Mouse (Mus musculus) lung, embryonic 16.5 days (tissue): Measurements from ENCODE around the gene Fam43b. TPM values are rescaled to one million over a fixed set of nuclear protein-coding genes. Genes with fewer than 3 reads are reported as not detected.

ENCODE experiments used
- ATAC-seq: fragments of 200-750 bp; cut with Nextera tagmentation; 2 replicates; pipeline ENCODE4 v1.8.0; 2017; ENCODE audit warnings: low read depth, mild to moderate bottlenecking, moderate library complexity
- H3K27ac ChIP-seq: fragments of 300-500 bp; sonication (generic); 2 replicates; pipeline ENCODE4 v1.5.1; 2014; ENCODE audit warnings: mild to moderate bottlenecking, control low read depth, low read length
- H3K27me3 ChIP-seq: fragments of 300-500 bp; sonication (generic); 2 replicates; pipeline ENCODE4 v1.6.1; 2014; ENCODE audit warnings: low read depth, low read length, mixed read lengths; ENCODE audit not compliant: control insufficient read depth, insufficient read depth
- H3K36me3 ChIP-seq: fragments of 300-500 bp; sonication (generic); 2 replicates; pipeline ENCODE4 v1.6.1; 2014; ENCODE audit warnings: low read length; ENCODE audit not compliant: control insufficient read depth, insufficient read depth
- H3K4me1 ChIP-seq: fragments of 300-500 bp; sonication (generic); replicated peaks from 2 replicates; pipeline ENCODE4 v1.6.1; 2014; ENCODE audit warnings: low read length, mixed read lengths; ENCODE audit not compliant: control insufficient read depth, insufficient read depth
- H3K4me2 ChIP-seq: fragments of 300-500 bp; sonication (generic); 2 replicates; pipeline ENCODE4 v1.6.1; 2014; ENCODE audit warnings: low read depth, low read length, control low read depth
- H3K4me3 ChIP-seq: fragments of 300-500 bp; sonication (generic); 2 replicates; pipeline ENCODE4 v1.5.1; 2014; ENCODE audit warnings: mild to moderate bottlenecking, low read length, control low read depth
- H3K9ac ChIP-seq: fragments of 300-500 bp; sonication (generic); 2 replicates; pipeline ENCODE4 v1.6.1; 2014; ENCODE audit warnings: low read length, control low read depth
- H3K9me3 ChIP-seq: fragments of 300-500 bp; sonication (generic); 2 replicates; pipeline ENCODE4 v1.6.1; 2016; ENCODE audit warnings: low read length; ENCODE audit not compliant: control insufficient read depth
- WGBS: fragments of 180-500 bp; shearing (Covaris S2); extraction: QIAGEN DNeasy Blood & Tissue Kit; methylation state at CpG from one replicate; pipeline ENCODE4 v1.1.7; 2014; 5-methylcytosine and 5-hydroxymethylcytosine counted together
- polyA plus RNA-seq: library from polyadenylated mRNA; unstranded; fragments of >200 nt; fragmentation: Nextera tagmentation; extraction: Ambion mirVana; gene quantifications from 2 replicates; pipeline ENCODE4 v1.2.1, GENCODE M21; 2015

The Fam43b gene
- polyA plus RNA-seq, 1 experiment from 2014 or later = 0.09 TPM

DNA sequence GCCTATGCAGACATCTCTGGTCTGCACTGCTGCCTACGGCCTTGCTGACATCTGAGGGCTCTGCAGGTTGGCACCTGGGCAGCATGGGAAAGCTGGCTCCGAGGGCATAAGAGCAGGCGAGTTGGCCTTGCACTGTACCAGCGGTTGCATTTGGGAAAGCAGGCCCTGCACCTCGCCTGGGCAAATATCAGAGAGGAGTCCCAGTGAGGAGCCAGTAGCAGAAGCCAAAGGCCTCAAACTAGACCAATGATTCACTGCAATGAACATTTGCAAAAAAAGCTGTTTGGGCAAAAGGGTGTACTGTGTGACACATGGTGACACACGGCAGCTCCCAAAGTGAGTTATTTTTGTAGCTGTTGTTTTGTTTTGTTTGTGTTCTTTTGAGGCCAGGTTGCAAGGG, 28.7 kb upstream of the Fam43b start:
- H3K36me3 ChIP-seq = no peaks in the 10 kb centered on the region
- no peaks in the 10 kb centered on the region for H3K27me3 ChIP-seq
- H3K4me1 ChIP-seq = no peaks in the 10 kb centered on the region
- no peak overlapping the region for H3K4me2 ChIP-seq
- H3K9me3 ChIP-seq = no peaks in the 10 kb centered on the region
- no peak overlapping the region for H3K9ac ChIP-seq
- H3K4me3 ChIP-seq = no peak overlapping the region
- WGBS = 81% methylated on average over 6 of the region's 6 CpGs
- no peak overlapping the region for H3K27ac ChIP-seq
- ATAC-seq = no peak

DNA sequence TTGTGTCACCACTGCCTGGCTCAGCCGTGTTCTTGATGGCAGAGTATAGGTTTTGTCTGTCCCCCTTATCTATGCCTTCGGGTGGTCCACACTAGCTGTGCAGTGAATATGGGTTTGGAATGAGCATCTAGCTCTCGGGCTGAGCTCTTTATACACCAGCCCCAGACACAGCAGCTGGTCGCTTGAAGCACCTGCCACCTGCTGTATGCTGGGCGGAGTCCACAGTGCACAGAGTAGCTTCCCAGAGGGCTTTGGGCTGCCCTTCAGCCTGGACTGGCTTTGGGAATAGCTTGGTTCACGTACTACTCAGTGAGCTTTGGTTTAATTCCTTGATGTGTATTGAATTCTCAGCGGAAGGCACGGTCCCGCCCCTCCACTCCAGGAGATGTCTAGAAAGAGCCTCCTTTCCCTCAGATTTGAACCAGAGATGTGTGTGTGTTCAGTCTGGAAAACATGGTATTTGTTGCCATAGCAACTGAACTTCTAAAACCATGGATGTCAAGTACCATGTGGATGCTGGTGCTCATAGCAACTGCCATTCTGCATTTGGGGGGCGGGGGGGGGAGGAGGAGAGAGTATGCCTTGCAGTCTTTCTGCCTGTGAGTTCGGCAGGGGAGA, 22.1 kb upstream of the Fam43b start:
- Histone ChIP-seq H3K27me3 (peaks cover 7% of the 10 kb centered on the region), H3K9ac (no peak overlapping the region), H3K9me3 (no peaks in the 10 kb centered on the region), H3K27ac (no peak overlapping the region), H3K4me3 (no peak overlapping the region), H3K4me2 (no peak overlapping the region), H3K36me3 (no peaks in the 10 kb centered on the region), H3K4me1 (0 out of 2 replicates have a peak, but pooled peaks cover 4% of the 10 kb centered on the region)
- ATAC-seq = no peak
- 39% methylated on average over 11 of the region's 11 CpGs for WGBS

DNA sequence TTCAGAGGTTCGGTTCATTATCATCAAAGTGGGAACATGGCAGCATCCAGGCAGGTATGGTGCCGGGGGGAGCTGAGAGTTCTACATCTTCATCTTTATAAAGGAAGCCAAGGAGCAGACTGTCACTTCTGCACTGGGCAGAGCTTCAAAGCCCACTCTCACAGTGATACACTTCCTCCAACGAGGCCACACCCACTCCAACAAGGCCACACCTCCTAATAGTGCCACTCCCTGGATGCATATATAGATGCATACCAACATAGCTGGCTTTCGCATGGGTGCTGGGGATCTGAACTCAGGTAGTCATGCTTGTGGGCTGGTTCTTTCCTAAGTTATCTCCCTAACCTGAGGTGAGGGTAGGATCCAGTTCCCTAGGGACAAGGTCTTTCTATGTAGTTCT, 21.6 kb upstream of the Fam43b start:
- no peak overlapping the region for H3K27ac ChIP-seq
- 71% methylated on average over 4 of the region's 4 CpGs for WGBS
- peaks cover 7% of the 10 kb centered on the region for H3K27me3 ChIP-seq
- ATAC-seq = no peak
- no peak overlapping the region for H3K4me2 ChIP-seq
- no peaks in the 10 kb centered on the region for H3K9me3 ChIP-seq
- H3K4me3 ChIP-seq = no peak overlapping the region
- H3K9ac ChIP-seq = no peak overlapping the region
- 0 out of 2 replicates have a peak, but pooled peaks cover 4% of the 10 kb centered on the region for H3K4me1 ChIP-seq
- no peaks in the 10 kb centered on the region for H3K36me3 ChIP-seq

DNA sequence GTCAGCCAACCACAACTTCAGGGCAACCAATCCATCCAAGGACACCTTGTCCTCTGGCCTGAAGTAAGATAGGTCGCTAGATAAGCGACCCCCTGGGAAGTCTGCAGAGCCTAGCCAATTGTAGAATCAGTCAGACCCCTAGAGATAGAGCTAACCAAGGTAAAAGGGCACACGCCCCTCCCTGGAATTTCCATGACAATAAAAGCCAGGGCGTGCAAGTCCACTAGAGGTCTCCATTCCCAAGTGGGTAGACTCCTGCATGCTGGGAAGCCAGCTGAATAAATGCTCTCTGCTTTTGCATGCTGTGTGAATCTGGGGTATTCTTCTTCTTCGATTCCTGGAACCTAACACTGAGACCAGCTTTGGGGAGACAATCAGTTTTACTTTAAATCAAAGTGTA, 20.1 kb upstream of the Fam43b start:
- no peak overlapping the region for H3K4me3 ChIP-seq
- ATAC-seq = no peak
- H3K27ac ChIP-seq = no peak overlapping the region
- H3K36me3 ChIP-seq = no peaks in the 10 kb centered on the region
- no peak overlapping the region for H3K4me2 ChIP-seq
- 0 out of 2 replicates have a peak, but pooled peaks cover 4% of the 10 kb centered on the region for H3K4me1 ChIP-seq
- no peak overlapping the region for H3K9ac ChIP-seq
- peaks cover 7% of the 10 kb centered on the region for H3K27me3 ChIP-seq
- 62% methylated on average over 5 of the region's 5 CpGs for WGBS
- no peaks in the 10 kb centered on the region for H3K9me3 ChIP-seq

DNA sequence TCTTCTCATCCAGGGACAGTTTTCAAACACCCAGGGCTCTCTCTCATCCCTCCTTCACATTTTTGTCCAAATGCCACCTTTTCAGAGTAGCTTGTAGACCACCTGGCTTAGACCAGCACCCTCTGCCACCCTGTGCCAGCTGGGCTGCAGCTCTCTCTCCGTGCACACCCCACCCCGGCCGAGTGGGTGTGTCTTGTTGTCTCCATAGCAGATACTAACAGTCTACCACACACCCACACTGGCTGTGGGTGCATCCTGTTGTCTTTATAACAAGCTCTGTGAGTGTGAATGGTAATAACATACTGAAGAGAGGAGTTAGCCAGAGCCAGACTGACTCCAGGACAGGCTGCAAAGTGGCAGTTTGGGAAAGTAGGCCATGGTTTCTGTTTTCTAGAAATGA, 19.7 kb upstream of the Fam43b start:
- H3K9ac ChIP-seq = no peak overlapping the region

DNA sequence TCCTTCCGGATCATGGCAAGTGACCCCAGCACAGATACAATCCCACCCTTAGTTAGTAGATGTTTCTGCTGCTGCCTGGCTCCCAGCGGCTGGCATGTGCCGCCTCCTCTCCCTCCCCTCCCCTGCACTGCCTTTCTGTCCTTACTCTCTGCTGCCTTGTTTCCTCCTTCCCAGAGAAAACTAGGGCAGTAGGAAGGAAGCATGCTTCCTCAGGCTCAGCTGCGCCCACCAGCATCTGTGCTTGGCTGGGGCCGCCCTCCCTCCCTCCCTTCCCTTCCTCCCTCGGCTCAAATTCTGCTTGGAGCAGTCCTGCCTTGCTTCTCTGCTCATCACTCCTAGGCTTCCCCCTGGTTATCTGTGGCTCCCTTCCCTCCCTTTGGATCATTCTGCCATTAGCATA, 18.4 kb upstream of the Fam43b start:
- Histone ChIP-seq H3K9me3 (no peaks in the 10 kb centered on the region), H3K4me2 (peak overlapping the region; percentile 11; the same call in 1 of the 2 replicates), H3K27ac (peak overlapping the region; percentile 64)

More for the DNA sequence above, 19.7 kb upstream of the Fam43b start:
- Histone ChIP-seq H3K9me3 (no peaks in the 10 kb centered on the region), H3K27ac (no peak overlapping the region), H3K27me3 (peaks cover 7% of the 10 kb centered on the region), H3K4me2 (no peak overlapping the region), H3K4me3 (no peak overlapping the region), H3K36me3 (no peaks in the 10 kb centered on the region), H3K4me1 (0 out of 2 replicates have a peak, but pooled peaks cover 4% of the 10 kb centered on the region)
- WGBS = 74% methylated on average over 3 of the region's 3 CpGs
- no peak for ATAC-seq

DNA sequence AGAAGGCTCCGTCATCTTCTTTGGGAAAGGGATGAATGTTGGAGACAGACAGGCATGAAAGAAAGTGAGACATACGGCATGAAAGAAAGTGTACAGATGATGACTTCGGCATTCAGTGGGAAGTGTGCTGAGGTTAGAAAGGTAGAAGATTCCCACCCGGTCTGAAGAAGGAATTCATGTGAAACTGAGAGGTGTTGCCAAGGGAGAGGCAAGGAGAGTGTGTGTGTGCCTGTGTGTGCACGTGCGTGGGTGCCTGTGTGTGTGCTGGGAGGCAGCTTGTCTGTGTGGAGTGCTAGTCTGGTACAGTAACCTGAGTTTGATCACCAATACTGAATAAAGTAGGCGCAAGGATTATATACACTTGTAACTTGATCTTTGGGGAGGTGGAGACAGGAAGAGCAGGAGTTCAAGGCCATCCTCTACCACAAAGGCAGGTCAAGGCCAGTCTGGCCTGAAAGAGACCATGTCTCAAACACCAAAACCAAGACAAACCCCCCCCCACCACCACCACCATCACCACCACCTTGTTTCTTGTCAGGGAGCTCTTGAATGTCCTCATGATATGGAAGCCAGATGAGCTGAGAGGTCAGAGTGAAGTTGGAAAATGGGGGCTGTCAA, 15.3 kb upstream of the Fam43b start:
- Histone ChIP-seq H3K4me1 (0 out of 2 replicates have a peak, but pooled peaks cover 4% of the 10 kb centered on the region), H3K9ac (no peak overlapping the region), H3K4me3 (no peak overlapping the region), H3K36me3 (no peaks in the 10 kb centered on the region), H3K9me3 (no peaks in the 10 kb centered on the region), H3K27me3 (no peaks in the 10 kb centered on the region; the same call in 1 of the 2 replicates), H3K4me2 (no peak overlapping the region), H3K27ac (no peak overlapping the region)
- WGBS = 39% methylated on average over 7 of the region's 7 CpGs
- no peak for ATAC-seq

More for the DNA sequence above, 18.4 kb upstream of the Fam43b start:
- peak; percentile 61 for ATAC-seq
- 11% methylated on average over 6 of the region's 6 CpGs for WGBS
- Histone ChIP-seq H3K4me3 (no peak overlapping the region), H3K36me3 (no peaks in the 10 kb centered on the region), H3K27me3 (peaks cover 4% of the 10 kb centered on the region), H3K4me1 (0 out of 2 replicates have a peak, but pooled peaks cover 4% of the 10 kb centered on the region), H3K9ac (no peak overlapping the region; the same call in 1 of the 2 replicates)

DNA sequence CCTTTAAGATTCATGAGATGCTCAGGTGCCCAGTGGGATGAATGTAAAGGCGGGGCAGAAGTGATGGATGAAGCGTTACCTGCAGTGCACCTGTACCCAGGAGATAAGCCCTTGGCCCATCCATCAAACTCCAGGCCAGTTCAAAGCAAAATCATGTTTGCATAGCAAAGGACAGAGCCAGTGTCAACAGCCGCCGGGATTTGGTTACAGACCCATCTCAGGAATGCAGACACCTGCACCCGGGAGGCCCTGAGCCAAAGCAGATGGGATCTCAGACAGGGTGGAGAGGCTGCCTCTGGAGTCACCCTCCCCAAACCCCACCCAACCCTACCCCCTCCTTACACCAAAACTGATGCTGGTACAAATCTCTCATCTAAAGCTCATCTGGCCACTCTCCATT, 14.7 kb upstream of the Fam43b start:
- H3K27me3 ChIP-seq = no peaks in the 10 kb centered on the region; the same call in 1 of the 2 replicates
- no peaks in the 10 kb centered on the region for H3K9me3 ChIP-seq
- no peak overlapping the region for H3K4me3 ChIP-seq
- H3K4me1 ChIP-seq = 0 out of 2 replicates have a peak, but pooled peaks cover 4% of the 10 kb centered on the region
- H3K36me3 ChIP-seq = no peaks in the 10 kb centered on the region
- H3K27ac ChIP-seq = no peak overlapping the region
- no peak overlapping the region for H3K4me2 ChIP-seq
- no peak overlapping the region for H3K9ac ChIP-seq
- no peak for ATAC-seq
- 10% methylated on average over 5 of the region's 5 CpGs for WGBS

DNA sequence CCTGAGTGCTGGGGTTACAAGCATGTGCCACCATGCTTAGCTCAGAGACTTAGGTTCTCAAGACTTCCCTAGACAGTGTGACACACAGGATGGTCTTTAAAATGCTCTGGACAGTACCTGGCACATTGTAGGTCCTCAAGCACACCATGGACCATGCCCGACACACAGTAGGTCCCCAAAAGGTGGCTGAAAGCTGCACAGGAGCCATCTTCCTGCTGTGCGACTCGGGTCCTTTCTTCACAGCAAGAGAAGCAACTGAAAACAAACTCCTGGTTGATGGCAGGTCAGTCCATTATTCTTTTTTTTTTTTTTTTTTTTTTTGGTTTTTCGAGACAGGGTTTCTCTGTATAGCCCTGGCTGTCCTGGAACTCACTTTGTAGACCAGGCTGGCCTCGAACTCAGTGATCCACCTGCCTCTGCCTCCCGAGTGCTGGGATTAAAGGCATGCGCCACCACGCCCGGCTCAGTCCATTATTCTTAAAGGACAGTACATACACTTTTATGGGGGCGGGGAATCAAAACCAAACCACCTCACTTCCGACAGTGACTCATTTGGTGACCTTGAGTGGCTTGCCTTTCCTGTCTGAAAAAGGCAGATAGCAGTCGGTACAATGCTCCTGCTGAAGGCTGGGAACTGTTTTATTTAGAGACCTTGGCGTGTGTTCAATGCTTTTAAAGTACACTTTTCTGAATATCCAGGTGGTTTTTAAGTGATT, 11.3 kb upstream of the Fam43b start:
- 55% methylated on average over 12 of the region's 13 CpGs for WGBS
- Histone ChIP-seq H3K9ac (no peak overlapping the region), H3K4me1 (no peaks in the 10 kb centered on the region), H3K27ac (no peak overlapping the region), H3K4me3 (no peak overlapping the region), H3K36me3 (no peaks in the 10 kb centered on the region), H3K4me2 (no peak overlapping the region), H3K27me3 (no peaks in the 10 kb centered on the region), H3K9me3 (no peaks in the 10 kb centered on the region)
- ATAC-seq = 0 out of 2 replicates have a peak, but pooled peaks have one; percentile 41
